ENCODE assay signal across 8 mouse cellular contexts in genomic region chr5:133885016-133885415, GRCm38 (mm10).
A peak's percentile ranks its signal among the peaks of the same experiment; 100 is the strongest.
DNase-seq lines count a peak whose midpoint lies in the region; ATAC-seq and TF ChIP-seq lines count a peak whose summit lies in the region.

No protein-coding gene starts in this region.

- no peak overlapping the region for H3K27ac ChIP-seq in left cerebral cortex, adult 2 months
- 0 out of 2 replicates have a peak overlapping the region, but pooled peaks have one; percentile 20 for H3K27ac ChIP-seq in embryonic facial prominence, embryonic 10.5 days (replicated peaks)
- peak overlapping the region; percentile 59 for H3K27ac ChIP-seq in heart, embryonic 12.5 days (ENCODE audit: poor library complexity, severe bottlenecking)
- H3K27ac ChIP-seq in kidney, postnatal 0 days, result no peak overlapping the region
- H3K27ac ChIP-seq in lung, embryonic 15.5 days, result peak overlapping the region; percentile 69

- WGBS in embryonic facial prominence, embryonic 10.5 days, result 28% methylated on average over 6 of the region's 6 CpGs
- WGBS in heart, embryonic 12.5 days, result 31% methylated on average over 6 of the region's 6 CpGs
- WGBS in kidney, postnatal 0 days, result 24% methylated on average over 6 of the region's 6 CpGs
- WGBS in lung, embryonic 15.5 days, result 15% methylated on average over 6 of the region's 6 CpGs

- intact Hi-C loops in left cerebral cortex, adult 2 months (cut with DNase I), result no loop called here
- intact Hi-C loops in left cerebral cortex, postnatal 36 days (cut with DNase I), result no loop called here

- H3K4me2 ChIP-seq in heart, embryonic 12.5 days, result peak overlapping the region; percentile 5; the same call in 1 of the 2 replicates
- peak overlapping the region; percentile 5; the same call in 1 of the 2 replicates for H3K4me2 ChIP-seq in kidney, postnatal 0 days (ENCODE audit: low read length)
- H3K4me2 ChIP-seq in lung, embryonic 15.5 days, result no peak overlapping the region

- H3K4me3 ChIP-seq in left cerebral cortex, adult 2 months, result no peak overlapping the region
- H3K4me3 ChIP-seq in embryonic facial prominence, embryonic 10.5 days, result no peak overlapping the region
- H3K4me3 ChIP-seq in heart, embryonic 12.5 days, result no peak overlapping the region
- H3K4me3 ChIP-seq in kidney, postnatal 0 days (replicated peaks; ENCODE audit: low read depth, low read length), result no peak overlapping the region
- no peak overlapping the region for H3K4me3 ChIP-seq in lung, embryonic 15.5 days

- DNase-seq in left cerebral cortex, adult 2 months (ENCODE audit: extremely low spot score in 1 of 2, low spot score in 2 of 2), result peak; percentile 37 to 48
- no peak for DNase-seq in left cerebral cortex, postnatal 36 days (ENCODE audit: low spot score in 2 of 2)
- DNase-seq in embryonic facial prominence, embryonic 10.5 days (ENCODE audit: low spot score), result peak; percentile 53
- DNase-seq in kidney, postnatal 0 days (ENCODE audit: low spot score), result peak; percentile 50
- DNase-seq in right cerebral cortex, adult 18-20 months, result peak; percentile 20

- H3K36me3 ChIP-seq in embryonic facial prominence, embryonic 10.5 days (replicated peaks), result no peaks in the 10 kb centered on the region
- no peaks in the 10 kb centered on the region for H3K36me3 ChIP-seq in heart, embryonic 12.5 days
- H3K36me3 ChIP-seq in kidney, postnatal 0 days (ENCODE audit: insufficient read depth, low read length), result no peaks in the 10 kb centered on the region
- no peaks in the 10 kb centered on the region for H3K36me3 ChIP-seq in lung, embryonic 15.5 days

- TF ChIP-seq CTCF in left cerebral cortex, adult 2 months (IDR thresholded peaks at IDR 0.05), result no peak
- TF ChIP-seq CTCF in kidney, postnatal 0 days (IDR thresholded peaks at IDR 0.05; ENCODE audit: low read depth), result no peak

- ATAC-seq in heart, embryonic 12.5 days (ENCODE audit: insufficient number of reproducible peaks, low FRiP score), result peak; percentile 90
- ATAC-seq in kidney, postnatal 0 days (replicated peaks; ENCODE audit: low FRiP score, low read depth), result no peak
- peak; percentile 89 for ATAC-seq in lung, embryonic 15.5 days (ENCODE audit: borderline replicate concordance, extremely low read depth, low FRiP score, low TSS enrichment)
- no peak for ATAC-seq in CD4-positive, CD25-positive, alpha-beta regulatory T cell, adult 4 months

- no peak overlapping the region for H3K9ac ChIP-seq in heart, embryonic 12.5 days
- no peak overlapping the region for H3K9ac ChIP-seq in kidney, postnatal 0 days (ENCODE audit: low read depth, low read length)
- no peak overlapping the region for H3K9ac ChIP-seq in lung, embryonic 15.5 days

- H3K27me3 ChIP-seq in embryonic facial prominence, embryonic 10.5 days (replicated peaks; ENCODE audit: low read depth, poor library complexity, severe bottlenecking), result no peaks in the 10 kb centered on the region
- H3K27me3 ChIP-seq in heart, embryonic 12.5 days (replicated peaks), result no peaks in the 10 kb centered on the region
- no peaks in the 10 kb centered on the region for H3K27me3 ChIP-seq in kidney, postnatal 0 days (ENCODE audit: insufficient read depth, low read length)
- H3K27me3 ChIP-seq in lung, embryonic 15.5 days, result no peaks in the 10 kb centered on the region

- peaks cover 13% of the 10 kb centered on the region for H3K4me1 ChIP-seq in embryonic facial prominence, embryonic 10.5 days
- peaks cover 15% of the 10 kb centered on the region for H3K4me1 ChIP-seq in heart, embryonic 12.5 days (replicated peaks)
- H3K4me1 ChIP-seq in kidney, postnatal 0 days (replicated peaks; ENCODE audit: insufficient read depth, low read length), result 0 out of 2 replicates have a peak, but pooled peaks cover 3% of the 10 kb centered on the region
- H3K4me1 ChIP-seq in lung, embryonic 15.5 days, result peaks cover 11% of the 10 kb centered on the region

- H3K9me3 ChIP-seq in embryonic facial prominence, embryonic 10.5 days, result no peaks in the 10 kb centered on the region
- no peaks in the 10 kb centered on the region for H3K9me3 ChIP-seq in heart, embryonic 12.5 days (replicated peaks)
- no peaks in the 10 kb centered on the region for H3K9me3 ChIP-seq in kidney, postnatal 0 days (replicated peaks; ENCODE audit: low read length)
- no peaks in the 10 kb centered on the region for H3K9me3 ChIP-seq in lung, embryonic 15.5 days

Comparison
In these comparisons a context has a peak if more than half of its experiments do, and no peak if none do; other contexts are left out.
1. DNase-seq: peak in left cerebral cortex, adult 2 months (2 of 2), embryonic facial prominence, embryonic 10.5 days (single experiment), kidney, postnatal 0 days (single experiment) and right cerebral cortex, adult 18-20 months (single experiment); none in left cerebral cortex, postnatal 36 days (0 of 2).
2. H3K27ac ChIP-seq: peak in embryonic facial prominence, embryonic 10.5 days (single experiment), heart, embryonic 12.5 days (single experiment) and lung, embryonic 15.5 days (single experiment); none in left cerebral cortex, adult 2 months (single experiment) and kidney, postnatal 0 days (single experiment).
3. ATAC-seq: peak in heart, embryonic 12.5 days (single experiment) and lung, embryonic 15.5 days (single experiment); none in kidney, postnatal 0 days (single experiment) and CD4-positive, CD25-positive, alpha-beta regulatory T cell, adult 4 months (single experiment).